Mouse (Mus musculus): ENCODE measurements around the gene Ptprn2.

GRCm38 (mm10) chr12:116778095-116779090 lies 292.9 kb downstream of the Ptprn2 start:
- TF ChIP-seq CTCF (IDR thresholded peaks at IDR 0.05; ENCODE audit: low read depth) = no peak
- no peak for TF ChIP-seq EP300 (IDR thresholded peaks at IDR 0.05; ENCODE audit: low read depth)

All from liver, postnatal 0 days (tissue).